Comparison of ENCODE assay signal across 19 mouse cellular contexts in the genomic region with DNA sequence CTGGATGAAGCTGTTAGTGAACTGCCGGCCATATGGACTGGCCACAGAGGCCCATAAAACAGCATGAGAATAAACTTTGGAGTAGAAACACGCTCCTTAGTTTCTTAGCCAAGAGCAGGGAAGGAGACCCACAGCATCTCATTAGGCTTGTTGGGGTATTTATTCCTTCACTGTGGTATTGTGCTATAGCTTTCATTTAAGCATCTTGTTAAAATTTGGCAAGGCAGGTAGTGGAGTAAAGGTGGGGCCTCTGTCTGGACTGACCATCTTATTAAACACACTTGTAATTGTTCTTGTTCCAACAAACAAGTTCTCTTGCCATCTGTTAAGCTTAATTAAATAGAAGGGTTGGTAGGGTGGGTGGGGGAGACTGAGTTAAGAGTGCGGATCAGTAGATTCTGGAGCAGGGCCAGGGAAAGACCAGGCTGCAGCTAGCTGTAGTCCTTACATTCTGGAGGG.
DNase-seq lines count a peak whose midpoint lies in the region; ATAC-seq and TF ChIP-seq lines count a peak whose summit lies in the region.
"Had no signal": no experiment of that assay in that cellular context is flagged by ENCODE, and none has a peak within 500 bp of the region (broad histone marks: within the 10 kb centered on the region; RNA-seq: fewer than 3 reads in every experiment).

No protein-coding gene starts in this region.

- no peak overlapping the region for H3K4me3 ChIP-seq in kidney, embryonic 15.5 days (replicated peaks)
- H3K4me3 ChIP-seq in kidney, adult 2 months (ENCODE audit: insufficient read depth, low read depth, low read length) = no peak overlapping the region
- H3K4me3 ChIP-seq: heart, adult 2 months; hindbrain, embryonic 12.5 days; liver, embryonic 12.5 days had no signal

- no peak for TF ChIP-seq POLR2A in kidney, adult 2 months (IDR thresholded peaks at IDR 0.05; ENCODE audit: low read depth, low read length)

- H3K4me1 ChIP-seq in kidney, embryonic 15.5 days = peaks cover 31% of the 10 kb centered on the region
- H3K4me1 ChIP-seq in kidney, adult 2 months (ENCODE audit: control insufficient read depth, insufficient read depth, low read length) = peaks cover 3% of the 10 kb centered on the region; the same call in 1 of the 2 replicates
- H3K4me1 ChIP-seq: liver, embryonic 12.5 days had no signal

- ATAC-seq in kidney, embryonic 15.5 days (replicated peaks; ENCODE audit: low FRiP score) = no peak
- ATAC-seq: intestine, embryonic 16.5 days; liver, embryonic 12.5 days; lung, postnatal 0 days had no signal

- 50% methylated on average over 3 of the region's 3 CpGs for WGBS in kidney, embryonic 15.5 days
- WGBS in kidney, adult 2 months = 79% methylated on average over 3 of the region's 3 CpGs

- H3K9ac ChIP-seq in kidney, embryonic 15.5 days = no peak overlapping the region
- H3K9ac ChIP-seq: hindbrain, embryonic 12.5 days; liver, embryonic 12.5 days had no signal

- TF ChIP-seq CTCF in kidney, adult 2 months (conservative IDR thresholded peaks at IDR 0.05; ENCODE audit: insufficient read depth, insufficient read length, low read depth, low read length) = no peak

- no peaks in the 10 kb centered on the region for H3K9me3 ChIP-seq in kidney, embryonic 15.5 days (replicated peaks)
- H3K9me3 ChIP-seq: hindbrain, embryonic 12.5 days; liver, embryonic 12.5 days had no signal

- no peak overlapping the region for H3K4me2 ChIP-seq in kidney, embryonic 15.5 days
- H3K4me2 ChIP-seq: hindbrain, embryonic 12.5 days; liver, embryonic 12.5 days had no signal

- DNase-seq in kidney, postnatal 25 days = no peak
- DNase-seq in retina, postnatal 1 day = peak; percentile 20
- DNase-seq in retina, embryonic 14.5 days (ENCODE audit: low spot score) = no peak
- DNase-seq in hindlimb bud, embryonic 11.5 days (ENCODE audit: extremely low spot score, low read depth, low spot score) = peak; percentile 52
- DNase-seq in adipocyte (ENCODE audit: low spot score) = no peak
- no peak for DNase-seq in kidney, adult 2 months
- DNase-seq: adrenal gland, postnatal 14 days; B cell, adult 2 months; cerebellum, adult 2 months; gastrocnemius, postnatal 10 days; heart, adult 2 months; kidney, postnatal 10 days; right cerebral cortex, adult 18-20 months; thymus, postnatal 4 days had no signal

- no peaks in the 10 kb centered on the region for H3K36me3 ChIP-seq in kidney, embryonic 15.5 days
- no peaks in the 10 kb centered on the region for H3K36me3 ChIP-seq in kidney, adult 2 months (ENCODE audit: control insufficient read depth, insufficient read depth, low read length)
- H3K36me3 ChIP-seq: hindbrain, embryonic 12.5 days; liver, embryonic 12.5 days had no signal

- H3K27ac ChIP-seq in kidney, embryonic 15.5 days = 0 out of 2 replicates have a peak overlapping the region, but pooled peaks have one; percentile 3
- H3K27ac ChIP-seq in kidney, adult 2 months (ENCODE audit: insufficient read depth, low read depth, low read length) = no peak overlapping the region
- H3K27ac ChIP-seq: heart, adult 2 months; hindbrain, embryonic 12.5 days; liver, embryonic 12.5 days had no signal

- H3K27me3 ChIP-seq in kidney, embryonic 15.5 days = no peaks in the 10 kb centered on the region
- no peaks in the 10 kb centered on the region for H3K27me3 ChIP-seq in kidney, adult 2 months (replicated peaks; ENCODE audit: control insufficient read depth, insufficient read depth, low read length)
- H3K27me3 ChIP-seq: hindbrain, embryonic 12.5 days; liver, embryonic 12.5 days had no signal

Comparison
In these comparisons a context has a peak if more than half of its experiments do, and no peak if none do; other contexts are left out.
1. DNase-seq: peak in retina, postnatal 1 day (single experiment) and hindlimb bud, embryonic 11.5 days (single experiment); none in kidney, postnatal 25 days (0 of 2), retina, embryonic 14.5 days (single experiment), adipocyte (single experiment) and kidney, adult 2 months (single experiment).